ENCODE assay signal across 33 mouse cellular contexts in the genomic region with DNA sequence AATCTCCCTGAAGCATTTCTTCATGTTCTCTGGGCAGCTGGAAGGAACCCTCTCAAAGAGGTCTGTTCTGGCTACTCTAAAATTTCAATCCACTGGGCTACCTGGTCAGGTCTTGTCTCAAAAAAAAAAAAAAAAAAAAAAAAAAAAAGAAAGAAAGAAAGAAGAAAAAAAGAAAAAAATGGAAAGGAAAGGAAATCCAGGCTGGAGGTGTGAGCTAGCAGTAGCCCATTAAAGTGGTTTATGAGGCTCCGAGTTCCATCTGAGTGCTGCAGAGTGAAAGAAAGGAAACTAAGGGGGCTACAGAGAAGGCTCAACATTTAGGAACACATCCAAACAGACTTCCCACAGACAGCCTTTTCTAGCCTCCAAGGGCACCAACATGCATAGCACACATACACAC. TPM values are rescaled to one million over a fixed set of nuclear protein-coding genes. Genes with fewer than 3 reads are reported as not detected.
DNase-seq lines count a peak whose midpoint lies in the region; ATAC-seq and TF ChIP-seq lines count a peak whose summit lies in the region.
"Had no signal": no experiment of that assay in that cellular context is flagged by ENCODE, and none has a peak within 500 bp of the region (broad histone marks: within the 10 kb centered on the region; RNA-seq: fewer than 3 reads in every experiment).

No protein-coding gene starts in this region.

- H3K4me2 ChIP-seq in heart, embryonic 11.5 days = peak overlapping the region; percentile 83
- H3K4me2 ChIP-seq in heart, postnatal 0 days (ENCODE audit: low read depth, low read length) = no peak overlapping the region
- peak overlapping the region; percentile 43 for H3K4me2 ChIP-seq in lung, embryonic 16.5 days (ENCODE audit: low read depth, low read length)
- H3K4me2 ChIP-seq: forebrain, embryonic 13.5 days; hindbrain, embryonic 12.5 days; midbrain, embryonic 12.5 days; neural tube, embryonic 12.5 days had no signal

- no peak for TF ChIP-seq CTCF in heart, postnatal 0 days (IDR thresholded peaks at IDR 0.05; ENCODE audit: low read depth)
- no peak for TF ChIP-seq CTCF in lung, adult 2 months (IDR thresholded peaks at IDR 0.05; ENCODE audit: insufficient read depth, low read length)

- intact Hi-C loops in heart, postnatal 36 days (cut with DNase I) = loop anchor here (2.0 kb wide), 1 partner anchor 51 kb away; no protein-coding TSS in a partner anchor

- H3K27ac ChIP-seq in heart, embryonic 11.5 days (ENCODE audit: low read depth, low read length) = no peak overlapping the region
- H3K27ac ChIP-seq in heart, postnatal 0 days (ENCODE audit: low read depth) = peak overlapping the region; percentile 84; the same call in 1 of the 2 replicates
- H3K27ac ChIP-seq in lung, embryonic 16.5 days (ENCODE audit: low read length) = no peak overlapping the region
- H3K27ac ChIP-seq: forebrain, embryonic 13.5 days; hindbrain, embryonic 12.5 days; hindbrain, postnatal 0 days; liver, embryonic 14.5 days; midbrain, embryonic 12.5 days; neural tube, embryonic 12.5 days had no signal

- TF ChIP-seq EP300 in heart, postnatal 0 days (IDR thresholded peaks at IDR 0.05; ENCODE audit: low read depth) = no peak

- no peak for TF ChIP-seq POLR2A in lung, adult 2 months (IDR thresholded peaks at IDR 0.05; ENCODE audit: borderline replicate concordance, extremely low read depth, low read depth, low read length)

- WGBS in heart, embryonic 11.5 days (ENCODE audit: insufficient replicate concordance) = 74% methylated on average over 1 of the region's 1 CpGs
- 92% methylated on average over 1 of the region's 1 CpGs for WGBS in heart, postnatal 0 days
- 87% methylated on average over 1 of the region's 1 CpGs for WGBS in lung, embryonic 16.5 days
- WGBS in lung, adult 2 months = 96% methylated on average over 1 of the region's 1 CpGs

- H3K9me3 ChIP-seq in heart, embryonic 11.5 days (replicated peaks; ENCODE audit: control insufficient read depth, low read length) = no peaks in the 10 kb centered on the region
- H3K9me3 ChIP-seq in heart, postnatal 0 days (replicated peaks; ENCODE audit: control insufficient read depth, low read length) = no peaks in the 10 kb centered on the region
- no peaks in the 10 kb centered on the region for H3K9me3 ChIP-seq in lung, embryonic 16.5 days (ENCODE audit: control insufficient read depth, low read length)
- H3K9me3 ChIP-seq: forebrain, embryonic 13.5 days; heart, embryonic 15.5 days; hindbrain, embryonic 12.5 days; intestine, embryonic 15.5 days; midbrain, embryonic 12.5 days; neural tube, embryonic 12.5 days had no signal

- no peak overlapping the region for H3K9ac ChIP-seq in heart, embryonic 11.5 days (ENCODE audit: low read depth, low read length)
- H3K9ac ChIP-seq in heart, postnatal 0 days (replicated peaks; ENCODE audit: low read depth, low read length) = no peak overlapping the region
- H3K9ac ChIP-seq in lung, embryonic 16.5 days (ENCODE audit: low read length) = peak overlapping the region; percentile 51; the same call in 1 of the 2 replicates
- H3K9ac ChIP-seq: forebrain, embryonic 13.5 days; heart, embryonic 15.5 days; hindbrain, embryonic 12.5 days; intestine, embryonic 15.5 days; liver, embryonic 14.5 days; midbrain, embryonic 12.5 days; neural tube, embryonic 12.5 days had no signal

- peaks cover 15% of the 10 kb centered on the region for H3K4me1 ChIP-seq in heart, embryonic 11.5 days (ENCODE audit: control insufficient read depth, insufficient read depth, low read length)
- H3K4me1 ChIP-seq in heart, postnatal 0 days (ENCODE audit: control insufficient read depth, insufficient read depth) = 0 out of 2 replicates have a peak, but pooled peaks cover 5% of the 10 kb centered on the region
- peaks cover 12% of the 10 kb centered on the region for H3K4me1 ChIP-seq in lung, embryonic 16.5 days (replicated peaks; ENCODE audit: control insufficient read depth, insufficient read depth, low read length)
- H3K4me1 ChIP-seq in lung, adult 2 months (ENCODE audit: control insufficient read depth, insufficient read depth, low read length) = no peaks in the 10 kb centered on the region

- H3K4me3 ChIP-seq in heart, embryonic 11.5 days (ENCODE audit: low read depth, low read length) = peak overlapping the region; percentile 35; the same call in 1 of the 2 replicates
- H3K4me3 ChIP-seq in heart, postnatal 0 days (ENCODE audit: low read depth, low read length) = no peak overlapping the region
- H3K4me3 ChIP-seq in lung, embryonic 16.5 days (ENCODE audit: low read length) = peak overlapping the region; percentile 48
- no peak overlapping the region for H3K4me3 ChIP-seq in lung, adult 2 months (replicated peaks; ENCODE audit: extremely low read depth, low read depth, low read length)
- H3K4me3 ChIP-seq: forebrain, embryonic 13.5 days; hindbrain, embryonic 12.5 days; midbrain, embryonic 12.5 days; myocyte; neural tube, embryonic 12.5 days had no signal

- DNase-seq in heart, postnatal 36 days = no peak
- no peak for DNase-seq in heart, postnatal 0 days (ENCODE audit: low spot score)
- DNase-seq in heart, postnatal 4 days = no peak
- no peak for DNase-seq in lung, adult 2 months
- no peak for DNase-seq in cerebellum, adult 18-20 months
- DNase-seq: adrenal gland, adult 2 months; cerebellum, adult 9-10 months; cerebellum, postnatal 36 days; gastrocnemius, postnatal 25 days; kidney, adult 9 months; liver; right cerebral cortex, adult 18-20 months; spleen, adult 18-20 months; thymus, postnatal 14 days had no signal

- no peak for ATAC-seq in heart, embryonic 11.5 days (replicated peaks; ENCODE audit: insufficient number of reproducible peaks, low FRiP score, low TSS enrichment)
- no peak for ATAC-seq in heart, postnatal 0 days (ENCODE audit: insufficient read depth, low read depth)
- no peak for ATAC-seq in lung, embryonic 16.5 days (ENCODE audit: low read depth)
- ATAC-seq: activated CD4-positive, CD25-positive, alpha-beta regulatory T cell, adult 4 months; CD4-positive, CD25-positive, alpha-beta regulatory T cell, adult 4 months; forebrain, embryonic 13.5 days; hindbrain, postnatal 0 days; intestine, embryonic 15.5 days had no signal

- H3K36me3 ChIP-seq in heart, embryonic 11.5 days (ENCODE audit: control insufficient read depth, insufficient read depth, low read length) = no peaks in the 10 kb centered on the region
- H3K36me3 ChIP-seq in heart, postnatal 0 days (replicated peaks; ENCODE audit: control insufficient read depth, insufficient read depth, low read length) = no peaks in the 10 kb centered on the region
- H3K36me3 ChIP-seq in lung, embryonic 16.5 days (ENCODE audit: control insufficient read depth, insufficient read depth, low read length) = no peaks in the 10 kb centered on the region
- H3K36me3 ChIP-seq: heart, embryonic 15.5 days; hindbrain, embryonic 12.5 days; intestine, embryonic 15.5 days; midbrain, embryonic 12.5 days; neural tube, embryonic 12.5 days had no signal

- H3K27me3 ChIP-seq in heart, embryonic 11.5 days (ENCODE audit: control insufficient read depth, insufficient read depth, low read length) = peaks cover 27% of the 10 kb centered on the region
- H3K27me3 ChIP-seq in heart, postnatal 0 days (ENCODE audit: control insufficient read depth, insufficient read depth, low read length) = 0 out of 2 replicates have a peak, but pooled peaks cover 7% of the 10 kb centered on the region
- peaks cover 27% of the 10 kb centered on the region for H3K27me3 ChIP-seq in lung, embryonic 16.5 days (ENCODE audit: control insufficient read depth, insufficient read depth, low read depth, low read length)

RNA-seq across cellular contexts. Expression of gene Arhgef15, which starts 0.7 kb away (rescaled TPM):
- polyA plus RNA-seq in heart, embryonic 11.5 days (2014; fragmentation: Nextera tagmentation; extraction: Ambion mirVana) = 9.0 and 12.3 TPM in 2 replicates
- 10 to 100 TPM; 25.6 to 32.5 TPM for total RNA-seq in heart, postnatal 36 days (2021)
- 12.6 and 19.8 TPM in 2 replicates for total RNA-seq in heart, postnatal 0 days (2014; rRNA removed; ENCODE audit: low replicate concordance)
- 10.0 and 11.6 TPM in 2 replicates for polyA plus RNA-seq in heart, postnatal 0 days (2015; fragmentation: Nextera tagmentation; extraction: Ambion mirVana)
- total RNA-seq in heart, postnatal 4 days (2021) = 10 to 100 TPM; 32.1 to 36.8 TPM
- polyA plus RNA-seq in lung, embryonic 16.5 days (2015; fragmentation: Nextera tagmentation; extraction: Ambion mirVana) = 28.3 and 28.9 TPM in 2 replicates
- polyA plus RNA-seq in lung, adult 2 months (2012; rRNA removed) = 359 and 419 TPM in 2 replicates

RNA-seq across cellular contexts. Expression of gene Slc25a35, which starts 10.0 kb away (rescaled TPM):
- polyA plus RNA-seq in heart, embryonic 11.5 days (2014; fragmentation: Nextera tagmentation; extraction: Ambion mirVana) = 1.5 and 1.6 TPM in 2 replicates
- total RNA-seq in heart, postnatal 36 days (2021) = 1 to 10 TPM; 5.0 to 5.8 TPM
- 0.70 and 3.6 TPM in 2 replicates for total RNA-seq in heart, postnatal 0 days (2014; rRNA removed; ENCODE audit: low replicate concordance)
- polyA plus RNA-seq in heart, postnatal 0 days (2015; fragmentation: Nextera tagmentation; extraction: Ambion mirVana) = 1.9 and 2.0 TPM in 2 replicates
- total RNA-seq in heart, postnatal 4 days (2021) = 1 to 10 TPM in 1 of 2 experiments, under 1 TPM in 1; 0.91 to 1.4 TPM
- polyA plus RNA-seq in lung, embryonic 16.5 days (2015; fragmentation: Nextera tagmentation; extraction: Ambion mirVana) = 2.9 and 3.3 TPM in 2 replicates
- polyA plus RNA-seq in lung, adult 2 months (2012; rRNA removed) = 34.0 and 40.4 TPM in 2 replicates

RNA-seq across cellular contexts. Expression of gene Rangrf, which starts 17.0 kb away (rescaled TPM):
- polyA plus RNA-seq in heart, embryonic 11.5 days (2014; fragmentation: Nextera tagmentation; extraction: Ambion mirVana) = 67.0 and 70.6 TPM in 2 replicates
- total RNA-seq in heart, postnatal 36 days (2021) = 10 to 100 TPM; 78.9 to 97.0 TPM
- total RNA-seq in heart, postnatal 0 days (2014; rRNA removed; ENCODE audit: low replicate concordance) = 101 and 103 TPM in 2 replicates
- 78.0 and 85.1 TPM in 2 replicates for polyA plus RNA-seq in heart, postnatal 0 days (2015; fragmentation: Nextera tagmentation; extraction: Ambion mirVana)
- 10 to 100 TPM; 41.0 to 44.7 TPM for total RNA-seq in heart, postnatal 4 days (2021)
- polyA plus RNA-seq in lung, embryonic 16.5 days (2015; fragmentation: Nextera tagmentation; extraction: Ambion mirVana) = 36.7 and 40.3 TPM in 2 replicates
- 11.6 and 15.4 TPM in 2 replicates for polyA plus RNA-seq in lung, adult 2 months (2012; rRNA removed)

RNA-seq across cellular contexts. Expression of gene Odf4, which starts 31.1 kb away (rescaled TPM):
- not detected in 2 replicates for polyA plus RNA-seq in heart, embryonic 11.5 days (2014; fragmentation: Nextera tagmentation; extraction: Ambion mirVana)
- not detected for total RNA-seq in heart, postnatal 36 days (2021)
- not detected in 2 replicates for total RNA-seq in heart, postnatal 0 days (2014; rRNA removed; ENCODE audit: low replicate concordance)
- polyA plus RNA-seq in heart, postnatal 0 days (2015; fragmentation: Nextera tagmentation; extraction: Ambion mirVana) = not detected in 2 replicates
- total RNA-seq in heart, postnatal 4 days (2021) = not detected
- polyA plus RNA-seq in lung, embryonic 16.5 days (2015; fragmentation: Nextera tagmentation; extraction: Ambion mirVana) = not detected in 2 replicates
- 0.19 and 0.25 TPM in 2 replicates for polyA plus RNA-seq in lung, adult 2 months (2012; rRNA removed)
- total RNA-seq: adrenal gland, adult 2 months; gastrocnemius, postnatal 25 days; layer of hippocampus, adult 18-20 months; left cerebral cortex, adult 18-20 months; megakaryocyte, adult 5-6 weeks had no signal
- polyA plus RNA-seq: activated CD4-positive, CD25-positive, alpha-beta regulatory T cell, adult 4 months; adrenal gland, adult 2 months; CD4-positive, CD25-positive, alpha-beta regulatory T cell, adult 4 months; embryonic facial prominence, embryonic 11.5 days; heart, embryonic 15.5 days; hindbrain, embryonic 12.5 days; intestine, embryonic 15.5 days; limb, embryonic 11.5 days; liver, embryonic 14.5 days; myocyte; neural tube, embryonic 12.5 days; urinary bladder, adult 2 months had no signal

RNA-seq across cellular contexts. Expression of gene Pfas, which starts 50.3 kb away (rescaled TPM):
- 17.3 and 24.0 TPM in 2 replicates for polyA plus RNA-seq in heart, embryonic 11.5 days (2014; fragmentation: Nextera tagmentation; extraction: Ambion mirVana)
- total RNA-seq in heart, postnatal 36 days (2021) = 1 to 10 TPM; 5.8 to 8.3 TPM
- 10.1 and 12.3 TPM in 2 replicates for total RNA-seq in heart, postnatal 0 days (2014; rRNA removed; ENCODE audit: low replicate concordance)
- polyA plus RNA-seq in heart, postnatal 0 days (2015; fragmentation: Nextera tagmentation; extraction: Ambion mirVana) = 8.3 and 8.7 TPM in 2 replicates
- 10 to 100 TPM; 14.3 to 14.5 TPM for total RNA-seq in heart, postnatal 4 days (2021)
- polyA plus RNA-seq in lung, embryonic 16.5 days (2015; fragmentation: Nextera tagmentation; extraction: Ambion mirVana) = 26.2 and 27.0 TPM in 2 replicates
- polyA plus RNA-seq in lung, adult 2 months (2012; rRNA removed) = 10.0 and 11.3 TPM in 2 replicates

Comparison
In these comparisons a context has a peak if more than half of its experiments do, and no peak if none do; other contexts are left out.
1. H3K4me3 ChIP-seq: peak in heart, embryonic 11.5 days (single experiment) and lung, embryonic 16.5 days (single experiment); none in heart, postnatal 0 days (single experiment) and lung, adult 2 months (single experiment).
2. RNA of gene Arhgef15, which starts 0.7 kb away (polyA plus RNA-seq): 359 to 419 TPM in lung, adult 2 months; 28.3 to 28.9 TPM in lung, embryonic 16.5 days, 10.0 to 11.6 TPM in heart, postnatal 0 days and 9.0 to 12.3 TPM in heart, embryonic 11.5 days; every median in the first group is over 10 times any median in the second.